Mouse (Mus musculus) ovary, postnatal 36 days (tissue): ENCODE measurements around the gene Trim27.
A peak's percentile ranks its signal among the peaks of the same experiment; 100 is the strongest.

ENCODE experiments used
- DNase-seq: peaks from one replicate; pipeline ENCODE4 v3.0.0; 2022; ENCODE audit warnings: low spot score, mixed read lengths

The Trim27 gene

DNA sequence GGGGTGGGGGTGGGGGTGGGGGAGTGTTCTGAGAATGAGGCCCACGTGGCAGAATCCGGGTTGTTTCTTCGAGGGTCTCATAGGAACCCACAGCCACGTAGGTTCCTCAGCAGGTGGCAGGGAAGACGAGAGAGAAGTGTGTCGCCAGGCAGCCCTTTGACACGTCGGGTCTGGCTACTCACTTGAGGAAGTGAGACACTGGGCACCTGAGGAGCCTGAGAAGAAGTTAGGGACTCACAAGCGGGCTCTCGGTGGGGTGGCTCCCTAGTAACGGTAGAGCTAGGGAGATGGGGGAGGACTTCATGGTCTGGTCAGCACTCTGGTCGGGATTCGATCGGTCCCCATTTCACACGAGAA is at the start of gene Trim27:
TSS of gene Trim27 (plus strand) at position 79 of the 357 bp plus-strand sequence.
- no peak for DNase-seq

DNA sequence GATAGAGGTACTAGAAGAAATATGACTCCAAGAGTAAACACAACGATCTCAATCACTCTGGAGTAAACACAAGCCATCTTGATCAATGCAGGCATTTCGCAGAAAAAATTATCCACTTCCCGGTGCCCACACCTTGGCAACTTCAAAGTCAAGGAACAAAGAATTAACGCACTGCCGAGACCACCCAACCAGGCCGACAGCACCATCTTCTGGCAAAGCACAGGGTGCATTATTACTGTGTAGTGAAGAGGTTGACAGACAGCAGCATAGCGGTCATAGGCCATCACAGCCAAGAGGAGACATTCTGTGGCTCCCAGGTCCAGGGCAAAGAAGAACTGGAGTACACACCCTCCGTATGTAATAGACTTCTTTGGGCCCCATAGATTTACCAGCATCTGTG is 36.8 kb upstream of the Trim27 start:
- no peak for DNase-seq

DNA sequence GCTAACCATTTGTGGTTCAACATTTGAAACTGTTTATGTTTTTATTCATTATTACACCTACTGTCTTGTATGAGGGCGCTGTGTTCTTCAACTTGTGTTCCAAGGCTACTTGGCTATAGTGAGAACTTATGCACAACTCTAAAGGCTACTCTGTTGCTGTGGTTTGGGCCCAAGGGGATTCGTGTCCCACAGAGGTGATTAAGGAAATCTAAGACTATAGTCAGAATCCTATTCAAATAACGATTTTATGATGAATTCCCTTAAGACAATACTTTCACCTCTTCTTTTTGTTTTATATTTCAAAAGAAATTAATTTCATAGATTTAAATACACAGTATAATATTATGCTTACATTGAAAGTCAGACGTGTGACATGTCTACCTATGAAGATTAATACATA is 33.5 kb upstream of the Trim27 start, which contains the start of gene Olfr1368:
TSS of gene Olfr1368 (minus strand) at position 101 of the 400 bp plus-strand sequence.
- DNase-seq: no peak

DNA sequence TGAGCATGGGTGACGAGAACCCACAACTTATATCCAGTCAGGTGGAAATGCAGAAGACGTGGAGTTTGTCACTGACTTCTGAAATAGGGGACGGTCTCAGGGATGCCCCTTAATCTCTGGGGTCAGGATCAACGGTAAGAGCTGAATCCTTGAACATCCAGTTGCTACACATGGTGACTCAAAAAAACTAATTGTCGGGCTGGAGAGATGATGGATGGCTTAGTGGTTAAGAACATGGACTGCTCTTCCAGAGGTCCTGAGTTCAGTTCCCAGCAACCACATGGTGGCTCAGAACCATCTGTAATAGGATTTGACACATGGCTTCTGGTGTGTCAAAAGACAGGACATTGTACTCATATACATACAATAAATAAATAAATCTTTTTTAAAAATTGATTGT is 23.4 kb upstream of the Trim27 start:
- no peak for DNase-seq

DNA sequence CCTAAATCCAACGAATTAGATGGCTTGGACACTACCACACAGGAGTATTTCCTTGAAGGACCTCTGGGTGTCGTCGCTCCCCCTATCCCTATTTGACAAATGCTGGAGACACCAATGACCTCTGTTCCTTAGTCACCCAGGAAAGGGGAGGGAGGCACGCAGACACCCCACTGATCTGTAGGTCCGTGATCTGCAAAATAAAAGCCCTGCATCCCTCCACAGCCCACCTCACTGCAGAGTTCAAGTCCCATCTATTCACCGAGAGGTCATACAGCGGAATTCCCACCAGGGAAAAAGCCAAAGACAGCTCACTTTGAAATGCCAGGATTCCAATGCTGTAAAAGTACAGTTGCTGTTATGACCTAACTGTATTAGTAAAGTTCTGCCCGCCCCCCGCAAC is 21.2 kb upstream of the Trim27 start:
- DNase-seq: no peak

DNA sequence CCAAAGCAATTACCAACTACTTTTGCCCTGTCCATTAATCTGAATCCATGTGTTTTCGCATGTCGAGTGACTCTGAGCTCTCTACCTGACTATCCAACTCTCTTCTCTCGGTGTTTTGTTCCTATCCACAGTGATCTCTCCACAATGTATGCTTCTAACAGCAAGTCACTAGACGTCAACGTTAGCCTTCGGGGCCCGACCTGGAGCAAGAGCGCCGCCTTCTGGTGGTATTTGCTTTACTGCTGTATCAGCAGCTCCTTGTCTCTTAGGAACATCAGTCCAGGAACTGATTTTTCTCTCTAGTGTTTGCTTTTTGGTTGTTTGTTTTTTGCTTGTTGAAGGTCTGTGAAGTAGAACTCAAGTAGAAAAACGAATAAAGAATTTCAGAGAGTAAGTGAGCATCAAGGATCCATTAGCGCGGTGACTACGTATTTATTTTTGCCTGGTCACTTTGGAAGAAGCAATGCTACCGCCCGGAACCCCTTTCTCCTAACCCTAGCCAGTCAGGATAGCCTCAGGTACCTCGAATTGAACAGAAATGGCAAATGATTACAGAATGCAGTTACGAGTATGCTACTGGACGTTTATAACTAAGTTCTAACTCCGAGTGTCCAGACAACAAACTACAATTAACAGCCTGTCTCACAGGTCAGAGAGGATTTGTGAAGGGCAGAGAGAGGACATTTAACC is 20.3 kb upstream of the Trim27 start:
- DNase-seq: peak; percentile 81

DNA sequence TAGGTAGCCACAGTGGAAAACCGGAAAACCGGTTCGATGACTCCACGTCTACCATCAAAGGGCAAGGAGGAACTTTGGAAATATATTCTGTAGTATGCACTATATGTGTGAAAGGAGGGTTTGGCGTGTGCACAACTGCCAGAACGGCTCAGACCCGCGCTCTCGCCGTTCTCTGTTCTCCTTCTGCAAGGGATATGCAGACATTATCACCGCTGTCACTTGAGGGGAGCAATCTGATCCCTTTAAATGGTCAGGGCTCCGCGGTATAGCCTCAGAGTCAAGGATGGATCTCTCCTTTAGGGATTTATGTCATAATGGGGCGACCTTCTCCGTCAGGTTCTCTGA is 19.8 kb upstream of the Trim27 start:
- DNase-seq: no peak

DNA sequence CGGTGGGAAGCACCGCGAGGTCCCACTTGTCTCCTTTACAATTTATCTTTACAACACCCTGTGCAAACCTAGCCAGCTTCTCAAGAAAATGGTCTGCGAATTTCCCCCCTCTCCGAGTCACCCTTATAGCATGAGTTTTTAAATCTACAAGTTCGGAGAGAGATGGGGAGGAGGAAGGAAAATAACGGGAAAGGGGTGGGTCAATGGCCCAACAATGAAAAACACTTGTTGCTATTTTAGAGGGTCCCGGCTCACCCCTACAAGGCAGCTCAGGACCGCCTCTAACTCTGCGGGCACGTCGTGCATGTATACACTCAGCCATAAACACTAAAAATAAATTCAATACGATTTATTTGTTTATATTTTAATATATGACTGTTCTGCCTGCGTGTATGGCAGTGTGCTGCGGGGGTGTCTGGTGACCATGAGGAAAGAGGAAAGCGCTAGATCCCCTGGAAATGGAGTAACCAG is 19.2 kb upstream of the Trim27 start:
- DNase-seq: no peak

DNA sequence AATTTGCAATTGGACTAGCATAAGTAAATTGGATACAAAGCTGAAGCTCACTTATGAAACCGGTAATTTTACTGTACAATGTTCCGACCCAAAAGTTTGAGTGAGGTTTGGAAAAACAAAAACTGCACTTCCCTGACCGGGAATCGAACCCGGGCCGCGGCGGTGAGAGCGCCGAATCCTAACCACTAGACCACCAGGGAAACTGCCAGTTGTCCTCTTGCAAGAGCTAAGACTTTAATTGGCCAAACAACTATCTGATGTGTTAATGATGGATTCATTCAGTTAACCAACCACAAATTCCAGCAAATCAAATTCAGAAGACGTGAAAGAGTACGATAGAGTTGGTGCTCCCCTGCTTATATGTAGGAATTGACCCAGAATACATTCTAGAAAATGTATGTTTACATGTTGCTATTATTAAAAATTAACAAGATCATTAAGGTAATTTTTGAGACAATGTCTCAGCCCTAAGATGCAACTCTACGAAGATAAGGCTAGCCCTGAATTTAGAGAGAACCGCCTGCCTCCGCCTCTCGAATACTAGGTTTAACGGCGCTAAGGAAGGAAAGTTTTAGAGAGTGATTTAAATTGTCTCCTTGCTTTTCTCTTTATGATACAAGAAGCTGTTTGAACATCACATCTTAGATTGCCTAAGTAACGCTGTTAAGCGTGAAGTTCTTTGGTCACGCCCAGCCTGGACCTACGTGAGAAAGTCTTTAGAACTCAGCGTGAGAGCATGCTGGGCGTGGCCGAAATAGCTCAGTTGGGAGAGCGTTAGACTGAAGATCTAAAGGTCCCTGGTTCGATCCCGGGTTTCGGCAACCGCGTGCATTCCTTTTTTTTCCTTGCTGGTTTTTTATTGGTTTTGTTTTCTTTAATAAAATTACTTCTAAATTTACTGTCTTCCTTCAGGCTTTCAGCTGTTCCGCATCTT is 18.3 kb upstream of the Trim27 start:
- peak; percentile 91 for DNase-seq

DNA sequence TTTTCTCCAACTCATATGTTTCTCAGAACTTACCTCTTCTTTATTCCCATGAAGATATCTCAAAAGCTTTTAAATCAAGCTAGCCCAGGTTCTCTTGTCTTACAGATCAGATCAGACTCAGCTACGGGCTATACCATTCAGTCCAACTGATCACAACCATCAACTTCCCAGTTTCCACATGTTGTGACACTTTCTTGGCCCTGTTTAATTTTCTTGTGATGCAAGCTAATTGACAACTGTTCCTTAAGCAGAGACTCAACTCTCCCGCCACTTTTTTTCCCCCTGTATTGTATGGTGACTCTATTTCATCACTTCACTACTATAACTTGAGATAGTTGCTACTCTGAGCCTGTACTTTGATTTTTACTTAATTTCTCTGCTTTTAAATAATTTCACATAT is 17.7 kb upstream of the Trim27 start:
- DNase-seq: no peak

DNA sequence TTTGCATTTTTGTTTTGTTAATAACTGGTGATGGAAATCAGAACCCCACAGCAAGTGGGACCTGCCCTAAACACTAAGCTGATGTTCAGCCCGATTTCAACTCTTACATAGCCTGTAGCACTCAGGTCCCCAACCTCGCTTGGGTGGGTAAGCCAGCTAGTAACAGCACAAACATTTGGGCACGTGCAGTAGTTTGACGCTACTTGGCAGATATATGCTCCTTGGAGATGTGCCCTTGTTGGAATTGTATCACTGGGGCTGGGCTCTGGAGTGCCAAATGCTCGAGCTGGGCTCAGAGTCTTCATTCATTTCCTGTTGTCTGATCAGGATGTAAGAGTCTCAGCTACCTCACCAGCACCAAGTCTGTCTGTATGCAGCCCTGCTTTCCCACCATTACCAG is 16.7 kb upstream of the Trim27 start:
- no peak for DNase-seq

DNA sequence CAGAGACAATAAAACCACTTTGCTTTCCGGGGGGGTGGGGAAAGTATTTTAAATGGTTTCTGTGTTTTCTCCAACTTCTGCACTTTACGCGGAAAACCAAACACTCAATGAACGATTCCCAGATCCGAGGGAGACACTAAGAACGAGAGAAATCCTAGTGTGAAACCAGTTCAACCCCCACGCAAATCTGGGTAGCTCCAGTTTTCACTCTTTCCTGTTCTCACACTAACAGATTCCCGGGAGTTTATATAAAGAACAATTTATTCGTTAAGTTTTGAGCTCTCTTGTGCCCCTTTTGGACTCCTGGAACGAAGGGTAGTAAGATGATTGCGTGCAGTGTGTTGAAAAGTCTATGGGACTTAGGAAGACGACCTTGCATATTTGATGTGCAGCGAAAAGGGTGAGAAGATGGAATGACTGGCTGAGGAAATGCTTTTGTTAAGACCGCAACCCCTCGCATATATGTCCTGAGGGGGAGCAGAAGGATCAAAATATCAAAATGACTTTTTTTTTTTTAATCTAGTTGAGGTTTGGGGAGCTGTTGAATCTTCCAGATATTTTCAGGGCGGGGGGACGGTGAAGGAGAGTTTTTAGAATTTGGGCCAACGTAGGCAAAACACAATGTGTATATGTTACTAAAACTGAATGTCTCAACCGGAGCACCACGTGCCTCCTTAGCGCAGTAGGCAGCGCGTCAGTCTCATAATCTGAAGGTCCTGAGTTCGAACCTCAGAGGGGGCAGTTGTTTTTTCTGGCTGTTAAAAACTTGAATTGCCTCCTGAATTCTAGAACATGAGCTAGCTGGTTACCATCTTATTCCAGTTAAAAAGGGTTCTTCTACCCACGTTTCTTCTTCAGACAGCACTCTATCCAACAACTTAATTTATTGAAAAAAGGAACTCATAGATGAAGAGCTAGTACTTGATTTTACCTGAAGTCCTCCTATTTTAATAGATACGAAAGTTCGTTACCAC is 12.0 kb upstream of the Trim27 start:
- peak; percentile 53 for DNase-seq

DNA sequence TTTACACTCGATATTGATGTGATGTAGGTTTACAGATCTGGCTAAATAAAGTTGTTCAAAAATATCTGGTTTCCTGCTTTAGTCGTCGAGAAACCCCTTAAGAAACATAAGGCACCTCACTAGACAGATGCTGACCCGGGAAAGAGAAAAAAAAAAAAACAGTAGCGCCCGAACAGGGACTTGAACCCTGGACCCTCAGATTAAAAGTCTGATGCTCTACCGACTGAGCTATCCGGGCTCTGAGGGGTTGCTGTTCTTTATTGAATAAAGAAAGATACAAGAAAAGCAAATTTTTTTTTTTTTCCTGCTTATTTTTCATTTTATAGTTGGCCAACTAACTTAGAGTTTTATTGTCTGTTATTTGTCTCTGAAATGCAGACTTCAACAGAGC is 11.3 kb upstream of the Trim27 start:
- no peak for DNase-seq

DNA sequence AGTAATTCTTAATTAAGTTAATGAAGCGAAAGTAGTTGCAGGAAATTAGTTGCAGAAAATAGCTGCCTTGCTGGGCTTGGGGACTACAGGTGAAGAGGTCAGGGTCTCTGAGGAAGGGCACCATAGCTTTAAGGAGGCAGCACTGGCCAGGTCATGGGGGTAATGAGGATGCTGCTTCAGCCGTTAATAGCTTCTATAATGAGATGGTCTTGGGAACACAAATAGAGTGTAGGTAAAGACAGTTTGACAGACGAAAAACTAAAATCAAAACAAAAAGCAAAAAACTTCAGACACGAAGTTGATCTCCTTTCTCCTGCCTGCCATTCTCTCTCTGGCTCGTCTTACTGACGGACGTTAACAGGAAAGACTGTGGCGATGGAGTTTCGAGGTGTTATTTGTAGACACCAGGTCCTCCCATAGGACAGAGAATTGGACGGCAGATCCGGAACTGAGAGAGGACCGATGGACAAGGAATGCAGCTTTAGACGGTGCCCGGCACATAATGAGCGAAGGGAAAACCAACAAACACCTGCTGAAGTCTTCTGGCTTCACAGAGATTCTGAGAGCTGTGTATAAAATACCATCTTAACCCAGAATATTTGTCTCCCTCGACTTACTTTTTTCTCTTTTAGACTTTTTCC is 10.8 kb upstream of the Trim27 start:
- DNase-seq: no peak

DNA sequence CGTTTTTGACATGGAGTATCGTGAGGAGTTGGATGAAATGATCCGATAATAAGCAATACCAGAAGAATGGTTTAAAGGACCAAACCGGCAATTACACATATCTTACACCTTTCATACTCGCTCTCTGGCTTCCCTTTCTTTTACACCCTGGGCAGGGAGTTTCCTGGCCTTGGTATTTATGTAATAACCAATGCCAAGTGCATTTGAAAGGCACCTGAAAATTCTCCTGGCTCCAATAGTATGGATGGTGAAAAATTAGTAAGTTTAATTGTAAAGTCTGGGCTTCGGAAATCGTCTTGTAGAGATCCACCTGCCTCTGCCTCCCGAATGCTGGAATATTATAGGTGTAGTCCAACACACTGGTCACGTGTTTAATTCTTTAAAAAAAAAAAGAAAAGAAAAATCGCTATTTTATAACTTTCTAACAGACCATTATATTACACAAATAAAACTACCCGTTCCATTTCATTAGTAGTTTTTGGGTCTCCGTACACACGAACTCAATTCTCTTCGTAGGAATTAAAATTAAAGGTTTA is 10.1 kb upstream of the Trim27 start:
- no peak for DNase-seq

DNA sequence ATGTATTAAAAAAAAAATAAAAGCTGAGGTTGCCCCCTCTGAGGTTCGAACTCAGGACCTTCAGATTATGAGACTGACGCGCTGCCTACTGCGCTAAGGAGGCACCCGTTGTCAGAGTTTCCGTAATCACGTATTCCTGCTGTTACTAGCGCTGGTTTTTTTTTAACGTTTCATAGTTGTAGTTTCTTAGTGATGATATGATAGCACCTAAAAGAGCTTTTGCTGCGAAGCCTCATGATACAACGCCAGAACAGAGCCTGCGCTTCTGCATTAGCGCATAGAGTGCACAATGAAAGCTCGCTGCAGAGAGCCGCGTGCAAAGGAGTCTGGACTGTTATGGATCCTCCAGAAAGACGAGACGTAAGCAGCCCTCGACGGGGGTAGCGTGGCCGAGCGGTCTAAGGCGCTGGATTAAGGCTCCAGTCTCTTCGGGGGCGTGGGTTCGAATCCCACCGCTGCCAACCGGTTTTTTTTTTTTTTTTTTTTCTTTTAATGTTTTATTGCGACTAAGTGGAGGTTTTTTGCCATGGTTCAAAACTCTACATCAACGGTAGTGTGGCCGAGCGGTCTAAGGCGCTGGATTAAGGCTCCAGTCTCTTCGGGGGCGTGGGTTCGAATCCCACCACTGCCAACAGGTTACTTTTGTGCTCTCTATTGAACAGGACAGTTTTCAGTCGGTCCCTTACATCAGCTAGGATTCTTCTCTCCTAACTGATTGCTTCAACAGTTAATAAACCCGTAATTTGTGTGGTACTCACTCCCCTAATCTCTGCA is 9.4 kb upstream of the Trim27 start:
- DNase-seq: peak; percentile 75

DNA sequence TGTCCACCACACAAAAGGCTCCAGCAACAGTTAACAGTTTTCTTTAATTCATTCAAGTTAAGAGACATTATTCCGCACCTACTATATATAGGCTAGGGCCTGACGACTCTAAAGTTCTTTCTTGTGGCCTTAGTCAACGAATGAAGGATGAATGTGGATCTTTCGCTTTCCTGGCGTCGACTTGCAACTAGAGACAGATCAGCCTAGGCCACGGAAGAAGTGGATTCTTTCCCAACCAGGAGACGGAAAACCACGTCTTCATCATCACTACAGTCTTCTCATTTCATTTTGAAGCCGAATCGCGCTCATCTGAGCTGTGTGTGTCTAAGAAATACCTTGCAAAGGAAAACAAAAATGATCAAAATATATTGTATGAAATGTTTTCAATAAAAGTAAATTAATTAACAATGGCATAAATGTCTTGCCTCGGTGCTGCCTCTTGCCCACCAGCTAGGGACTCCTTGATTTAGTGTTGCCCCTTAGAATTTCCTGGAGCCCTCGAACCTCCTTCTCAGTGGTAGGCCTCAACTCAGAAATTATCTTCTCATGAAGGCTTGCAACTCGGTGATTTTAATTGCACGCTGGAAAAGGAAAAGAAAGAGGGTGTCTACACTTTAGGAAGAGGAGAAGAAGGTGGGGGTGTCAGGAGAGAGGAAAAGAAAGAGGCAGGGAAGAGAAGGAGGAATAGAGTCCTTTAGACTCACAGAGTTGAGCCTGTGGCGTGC is 8.7 kb upstream of the Trim27 start:
- no peak for DNase-seq

DNA sequence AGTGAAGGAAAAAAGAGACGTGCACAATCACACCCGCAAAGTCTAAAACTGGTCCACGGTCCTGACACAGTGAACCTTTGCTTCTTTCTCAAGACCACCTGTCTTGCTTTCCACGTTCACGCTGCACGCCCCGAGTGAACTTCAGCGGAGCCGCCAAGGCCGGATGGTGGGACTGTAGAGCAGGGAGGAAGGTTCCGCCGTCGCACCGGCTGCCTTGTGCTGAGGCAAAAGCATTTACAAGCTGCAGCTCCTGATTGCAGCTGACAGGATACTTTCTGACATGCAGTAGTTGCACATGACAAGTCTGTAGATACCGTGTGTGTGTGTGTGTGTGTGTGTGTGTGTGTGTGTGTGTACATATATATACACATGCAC is 8.1 kb upstream of the Trim27 start:
- no peak for DNase-seq

DNA sequence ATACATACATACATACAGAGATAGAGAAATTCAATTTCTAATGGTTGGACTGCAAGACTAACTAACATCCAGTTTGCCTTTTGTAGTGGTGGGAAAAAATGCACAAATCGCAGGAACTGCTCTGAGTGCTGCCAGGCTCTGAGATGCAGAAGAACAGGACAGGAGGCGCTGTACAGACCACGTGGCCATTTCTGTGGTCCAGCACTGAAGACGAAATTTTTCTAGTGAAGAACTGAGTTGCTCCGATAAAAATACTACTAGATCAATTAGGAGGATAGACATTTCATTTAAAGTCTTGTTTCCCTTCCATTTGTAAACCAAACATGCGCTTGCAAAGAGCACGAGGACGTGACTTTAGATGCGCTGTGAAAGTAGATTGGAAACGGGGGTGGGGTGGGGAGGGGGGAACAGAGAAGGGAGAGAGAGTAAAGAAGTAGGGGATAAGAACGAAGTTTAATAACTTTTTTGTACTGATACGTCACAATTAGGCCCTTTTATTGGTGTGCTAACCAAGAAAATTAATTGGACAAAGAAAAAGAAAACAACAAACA is 7.6 kb upstream of the Trim27 start:
- no peak for DNase-seq
